Mouse (Mus musculus): ENCODE results near the gene Gm28891.
"Not testable (repeated sequence)": the region's sequence is repeated elsewhere in the genome, so short reads cannot be mapped to it uniquely, and the experiment has no call there.

The Gm28891 gene

GRCm38 (mm10) chrY:60240902-60241301, at the start of gene Gm28891:
Gene Gm28891, plus strand, starts transcription at chrY:60241202.
- not testable (repeated sequence) for DNase-seq

All from lung, adult 18-20 months (tissue).